Mouse (Mus musculus) erythroblast, embryonic 14.5 days (primary cell): ENCODE results near the gene Mapt.

Source experiments
- GATA1 ChIP-seq: IDR thresholded peaks from 2 replicates; pipeline ENCODE4 v1.6.1; 2012; ENCODE audit warnings: low read length, inconsistent platforms, mixed read lengths
- TAL1 ChIP-seq: IDR thresholded peaks from 3 replicates; pipeline ENCODE4 v1.6.1; 2012; ENCODE audit warnings: low read length, inconsistent platforms, mixed read lengths

- TF ChIP-seq TAL1 (no peak), GATA1 (no peak)
These were observed 27.8 kb downstream of the Mapt start for GRCm38 (mm10) chr11:104258991-104259390.
